Mouse (Mus musculus) kidney, adult 11 months (tissue): ENCODE data around the gene Rcsd1.

ENCODE experiments used
- DNase-seq: peaks from one replicate; pipeline ENCODE4 v3.0.0; 2022

Rcsd1 gene

GRCm38 (mm10) chr1:165655482-165655881, 54.1 kb downstream of the Rcsd1 start:
- no peak for DNase-seq

- no peak for DNase-seq
Measured at GRCm38 (mm10) chr1:165655022-165655421, 54.5 kb downstream of the Rcsd1 start.

DNA sequence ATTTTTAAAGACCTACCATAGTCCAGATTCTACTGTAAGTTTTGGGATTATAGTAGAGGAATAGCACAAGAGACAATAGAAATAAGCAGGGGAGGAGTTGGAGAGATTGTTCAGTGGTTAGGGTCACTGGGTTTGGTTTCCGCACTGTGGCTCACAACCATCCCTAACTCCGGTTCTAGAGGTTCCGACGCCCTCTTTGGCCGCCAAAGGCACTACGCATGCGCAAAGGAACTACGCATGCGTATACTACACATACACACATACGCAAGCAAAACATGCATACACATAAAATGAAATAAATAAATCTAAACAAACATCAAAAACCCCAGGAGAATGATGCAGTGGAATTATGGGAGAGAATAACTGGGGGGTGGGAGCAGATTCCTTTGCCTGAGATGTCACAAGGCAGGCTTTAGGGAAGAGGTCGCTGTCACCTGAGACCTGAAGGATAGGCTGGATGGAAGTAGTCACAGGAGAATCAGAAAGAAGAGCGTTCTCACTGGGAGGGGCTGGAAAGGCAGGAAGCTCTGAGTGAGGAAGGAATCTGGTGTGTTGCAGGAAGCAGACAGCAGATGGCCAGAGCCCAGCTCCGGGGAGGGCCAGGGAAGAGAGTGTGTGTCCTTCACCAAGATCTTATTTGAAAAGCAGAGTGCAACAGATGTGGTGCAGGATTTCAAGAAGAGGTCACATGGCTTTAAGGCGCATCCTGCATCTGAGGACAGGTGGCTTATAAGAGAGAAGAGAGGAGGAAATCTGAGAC, 56.3 kb downstream of the Rcsd1 start:
- no peak for DNase-seq

DNA sequence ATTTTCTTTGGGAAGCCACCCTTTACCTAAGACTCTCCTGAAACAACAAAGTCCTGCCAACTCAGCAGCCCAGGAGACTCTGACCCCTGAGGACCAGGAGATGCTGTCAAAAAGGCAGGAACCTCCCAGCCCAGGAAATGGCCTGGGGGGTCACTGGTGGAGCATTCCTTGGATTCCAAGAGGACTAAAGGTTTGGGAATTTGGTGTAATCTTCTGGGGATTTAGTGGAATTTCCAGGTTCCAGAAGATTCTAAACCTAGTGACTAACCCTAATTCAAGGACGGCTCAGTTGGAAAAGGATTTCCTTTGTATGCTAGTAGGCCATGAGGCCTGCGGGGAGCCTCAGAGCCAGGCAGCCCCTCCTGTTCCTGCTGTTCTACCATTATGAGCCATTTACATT, 57.0 kb downstream of the Rcsd1 start:
- no peak for DNase-seq

- DNase-seq = no peak
Measured at GRCm38 (mm10) chr1:165651158-165651557, 58.4 kb downstream of the Rcsd1 start.

GRCm38 (mm10) chr1:165645102-165645501, 64.5 kb downstream of the Rcsd1 start:
- no peak for DNase-seq

GRCm38 (mm10) chr1:165643735-165644134, 65.8 kb downstream of the Rcsd1 start:
- no peak for DNase-seq

GRCm38 (mm10) chr1:165642780-165643311, 66.7 kb downstream of the Rcsd1 start:
- peak; percentile 45 for DNase-seq

GRCm38 (mm10) chr1:165641786-165642771, 67.5 kb downstream of the Rcsd1 start:
- DNase-seq = peak; percentile 88

- peak; percentile 57 for DNase-seq
Measured at GRCm38 (mm10) chr1:165641271-165641771, 68.2 kb downstream of the Rcsd1 start.

- no peak for DNase-seq
Measured at GRCm38 (mm10) chr1:165636289-165636688, 73.3 kb downstream of the Rcsd1 start.

GRCm38 (mm10) chr1:165635055-165635897, 74.3 kb downstream of the Rcsd1 start:
- DNase-seq = no peak

DNA sequence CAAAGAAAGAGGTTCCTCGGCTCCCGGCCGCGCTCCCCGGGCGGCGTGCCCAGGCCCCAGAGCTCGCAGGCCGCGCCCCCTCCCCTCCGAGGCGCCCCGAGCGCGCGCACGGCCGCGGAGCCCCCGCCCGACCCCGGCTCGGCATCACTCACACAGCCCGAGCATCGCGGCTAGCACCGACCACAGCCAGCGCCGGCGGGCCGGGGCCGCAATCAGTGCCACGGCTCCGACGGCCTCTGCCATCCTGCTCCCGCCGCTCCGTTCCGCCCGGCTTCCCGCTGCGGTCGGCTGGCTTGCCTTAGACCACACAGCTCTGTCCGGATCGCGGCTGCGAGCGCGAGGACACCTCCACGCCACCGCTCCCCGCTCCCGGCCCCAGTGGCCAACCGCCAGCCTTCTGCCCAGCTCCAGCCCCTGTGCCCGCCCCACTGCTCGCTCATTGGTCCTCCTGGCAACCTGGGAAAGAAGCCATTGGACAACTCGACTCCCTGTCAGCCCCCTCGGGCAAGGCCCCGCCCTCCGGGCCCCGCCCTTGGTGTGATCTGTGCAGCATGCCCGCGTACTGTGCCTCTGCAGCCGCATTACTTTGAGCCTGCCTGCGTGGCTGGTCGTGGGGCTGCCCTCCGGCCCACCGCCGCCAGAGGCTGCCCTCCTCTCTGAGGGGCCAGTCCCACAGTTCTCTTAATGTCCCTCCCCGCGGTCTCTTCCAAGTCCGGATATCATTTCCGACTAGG, 75.2 kb downstream of the Rcsd1 start, which contains the start of gene Mpzl1:
Mpzl1 (minus strand) TSS at position 388 of the 734 bp plus-strand sequence.
- peak; percentile 99 for DNase-seq

GRCm38 (mm10) chr1:165633345-165633744, 76.2 kb downstream of the Rcsd1 start:
- no peak for DNase-seq

DNA sequence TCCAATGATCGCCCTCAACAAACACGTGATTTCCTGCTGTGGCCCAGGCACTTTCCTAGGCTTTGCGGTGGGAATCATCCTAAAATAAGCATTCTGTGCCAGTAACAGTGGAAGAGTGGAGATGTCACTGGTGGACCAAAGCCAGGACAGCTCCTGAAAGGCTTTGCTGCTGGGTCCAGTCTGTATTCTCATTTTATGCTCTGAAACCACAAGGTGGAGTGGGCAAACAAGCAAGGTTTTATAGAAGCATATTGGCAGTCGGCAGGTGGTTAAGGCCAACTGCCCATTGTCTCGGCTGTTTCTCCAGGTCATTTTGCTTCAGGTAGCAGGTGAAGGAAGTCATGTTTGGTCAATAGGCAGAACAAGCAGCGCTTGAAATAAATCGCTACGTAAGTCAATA, 78.4 kb downstream of the Rcsd1 start:
- no peak for DNase-seq

DNA sequence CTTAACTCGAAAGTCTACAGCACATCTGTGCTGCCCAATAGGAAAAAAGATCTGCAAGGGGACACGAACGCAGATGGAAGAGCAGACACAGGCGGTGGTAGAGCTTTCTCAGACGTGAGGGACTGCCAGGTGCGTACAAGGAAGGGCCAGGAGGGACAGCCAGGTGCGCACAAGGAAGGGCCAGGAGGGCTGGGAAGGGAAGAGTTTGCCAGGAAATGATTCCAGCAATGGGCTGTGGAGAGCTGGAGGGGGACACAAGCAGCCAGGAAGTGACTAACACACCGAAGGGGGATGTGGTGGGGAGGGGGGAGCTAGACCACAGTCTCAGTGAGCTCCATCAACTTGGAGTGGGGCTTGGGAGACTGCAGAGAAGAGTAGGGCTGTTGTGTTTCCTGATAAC, 79.6 kb downstream of the Rcsd1 start:
- no peak for DNase-seq

DNA sequence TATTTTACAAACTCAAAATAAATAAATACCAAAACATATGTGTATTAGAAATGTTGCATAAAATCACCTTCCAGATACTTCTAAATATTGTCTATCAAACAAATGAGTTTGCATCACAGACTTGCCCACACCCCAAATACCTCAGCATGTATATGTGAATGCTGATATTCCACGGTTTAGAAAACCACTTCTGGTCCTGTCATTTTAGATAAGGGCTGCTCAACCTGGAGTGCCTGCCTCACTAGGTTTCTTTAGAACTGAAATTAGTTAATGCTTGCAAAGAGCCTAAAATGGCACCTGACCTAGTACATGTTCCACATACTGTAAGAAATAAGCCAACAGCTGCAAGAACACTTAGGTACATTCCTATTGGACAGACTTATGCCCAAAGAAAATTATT, 81.0 kb downstream of the Rcsd1 start:
- no peak for DNase-seq

- peak; percentile 28 for DNase-seq
Measured at GRCm38 (mm10) chr1:165625896-165626295, 83.7 kb downstream of the Rcsd1 start.

DNA sequence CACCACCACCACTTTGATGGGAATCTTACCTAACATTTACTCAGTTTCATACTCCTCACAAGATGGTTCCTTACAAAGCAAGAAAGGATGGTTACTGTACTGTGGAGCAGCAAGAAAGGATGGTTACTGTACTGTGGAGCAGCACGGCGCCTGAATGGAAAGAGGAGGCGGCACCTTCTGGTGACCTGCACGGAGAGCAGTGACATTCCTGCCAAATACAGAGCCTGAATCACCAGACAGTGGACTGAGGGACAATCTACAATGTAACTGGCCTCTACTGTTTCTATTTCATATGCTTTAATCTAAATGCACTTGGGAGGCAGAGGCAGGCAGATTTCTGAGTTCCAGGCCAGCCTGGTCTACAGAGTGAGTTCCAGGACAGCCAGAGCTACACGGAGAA, 84.5 kb downstream of the Rcsd1 start:
- no peak for DNase-seq

DNA sequence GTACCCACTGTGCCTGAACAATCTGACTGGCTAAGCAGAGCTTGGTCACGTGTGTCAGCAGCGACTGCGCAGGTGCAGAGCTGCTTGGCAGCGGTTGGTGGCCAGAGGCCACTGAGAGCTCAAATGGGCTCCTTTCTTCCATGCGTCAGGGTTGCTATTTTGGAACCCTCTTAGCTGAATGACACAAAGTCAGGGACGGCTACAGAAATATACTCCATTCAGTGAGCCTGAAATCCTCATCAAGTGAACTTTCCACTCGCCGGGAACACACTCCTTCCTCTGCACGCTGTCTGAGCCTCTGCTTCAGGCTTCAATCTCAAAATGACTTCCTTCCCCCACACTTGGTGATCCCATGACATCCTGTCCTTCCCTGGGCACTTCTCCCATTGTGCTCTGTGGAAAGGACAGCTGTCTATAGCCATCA, 91.3 kb downstream of the Rcsd1 start:
- DNase-seq = no peak

DNA sequence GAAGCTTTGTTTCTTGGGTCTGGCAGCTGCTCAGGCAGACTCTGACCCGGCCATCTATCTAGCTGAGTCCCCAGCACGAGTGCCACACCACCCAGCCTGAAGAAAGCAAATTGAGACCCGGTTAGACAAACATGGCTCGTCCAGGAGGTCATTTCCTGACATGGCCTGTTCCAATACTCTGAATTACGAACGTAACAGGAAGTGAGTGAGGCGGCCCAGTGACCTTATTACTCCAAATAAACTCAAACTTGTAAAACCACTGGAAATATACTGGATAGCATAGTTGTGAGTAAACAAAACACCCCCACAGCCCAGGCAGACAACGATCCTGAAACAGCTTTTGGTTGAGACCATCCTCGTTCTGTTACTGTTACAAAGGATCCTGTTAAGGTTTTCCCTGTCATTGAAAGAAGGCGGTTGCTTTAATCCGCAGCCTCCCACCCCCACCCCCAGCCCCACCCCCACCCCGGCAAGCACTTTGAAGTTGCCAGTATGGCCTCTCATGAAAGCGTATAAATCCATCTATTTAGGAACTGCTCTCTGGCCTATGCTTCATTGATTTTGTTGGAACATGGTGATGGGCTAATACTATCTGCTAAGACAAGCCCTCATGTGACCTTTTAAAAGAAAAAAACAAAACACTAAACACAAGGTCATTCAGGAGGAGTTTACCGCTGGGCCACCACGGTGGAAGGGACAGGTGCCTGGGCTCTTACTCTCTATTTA, 92.2 kb downstream of the Rcsd1 start:
- peak; percentile 75 for DNase-seq
